Mouse (Mus musculus) spleen, adult 2 months (tissue): ENCODE data around the gene Krt81.

Experiments used
- CTCF ChIP-seq: fragments of 200-500 bp; IDR thresholded peaks from 2 replicates; pipeline ENCODE4 v1.5.1; 2011; ENCODE audit warnings: mild to moderate bottlenecking, inconsistent platforms; ENCODE audit not compliant: insufficient read depth, insufficient read length, insufficient replicate concordance; ENCODE audit errors: extremely low read depth
- POLR2A ChIP-seq: fragments of 200-500 bp; IDR thresholded peaks from 2 replicates; pipeline ENCODE4 v1.6.1; 2011; ENCODE audit warnings: low read depth, low read length, inconsistent platforms

GRCm38 (mm10) chr15:101438555-101438954 is 25.0 kb downstream of the Krt81 start, which contains the start of gene Krt87:
- TF ChIP-seq POLR2A (no peak), CTCF (no peak)
